Mouse (Mus musculus) liver, adult 2 months (tissue): ENCODE data around the gene Tcp11l2. TPM values are rescaled to one million over a fixed set of nuclear protein-coding genes. Genes with fewer than 3 reads are reported as not detected.

ENCODE experiments used
- DNase-seq: peaks from one replicate; pipeline ENCODE4 v3.0.0-alpha.2; 2011; ENCODE audit warnings: low read depth, low spot score; ENCODE audit errors: extremely low read depth
- H3K27ac ChIP-seq: fragments of 200-500 bp; replicated peaks from 2 replicates; pipeline ENCODE4 v1.5.1; 2012; ENCODE audit warnings: low read depth, mild to moderate bottlenecking, control low read depth, inconsistent platforms, low read length; ENCODE audit not compliant: insufficient read depth
- H3K27me3 ChIP-seq: fragments of 200-500 bp; 2 replicates; pipeline ENCODE4 v1.6.1; 2012; ENCODE audit warnings: mild to moderate bottlenecking, moderate library complexity, low read length, inconsistent platforms; ENCODE audit not compliant: control insufficient read depth, insufficient read depth
- H3K36me3 ChIP-seq: fragments of 200-500 bp; 2 replicates; pipeline ENCODE4 v1.6.1; 2012; ENCODE audit warnings: low read length, inconsistent platforms; ENCODE audit not compliant: control insufficient read depth, insufficient read depth
- H3K4me1 ChIP-seq: fragments of 200-500 bp; 2 replicates; pipeline ENCODE4 v1.6.1; 2011; ENCODE audit warnings: low read length; ENCODE audit not compliant: control insufficient read depth, insufficient read depth
- H3K4me3 ChIP-seq: fragments of 200-500 bp; 2 replicates; pipeline ENCODE4 v1.5.1; 2011; ENCODE audit warnings: low read depth, mild to moderate bottlenecking, control low read depth, low read length, moderate library complexity; ENCODE audit not compliant: insufficient read depth
- H3K79me2 ChIP-seq: fragments of 200-500 bp; 2 replicates; pipeline ENCODE4 v1.6.1; 2012; ENCODE audit warnings: inconsistent platforms, mild to moderate bottlenecking, low read length, moderate library complexity; ENCODE audit not compliant: control insufficient read depth, insufficient read depth
- H3K9ac ChIP-seq: fragments of 200-500 bp; 2 replicates; pipeline ENCODE4 v1.6.1; 2012; ENCODE audit warnings: low read depth, mild to moderate bottlenecking, control low read depth, inconsistent platforms, low read length
- CTCF ChIP-seq: fragments of 200-500 bp; IDR thresholded peaks from 2 replicates; pipeline ENCODE4 v1.5.1; 2011; ENCODE audit warnings: low read depth, low read length, control low read depth
- POLR2A ChIP-seq: fragments of 200-500 bp; IDR thresholded peaks from 2 replicates; pipeline ENCODE4 v1.6.1; 2011; ENCODE audit warnings: low read length, control low read depth; ENCODE audit not compliant: insufficient read depth; ENCODE audit errors: extremely low read depth
- WGBS: fragments of 180-500 bp; shearing (Covaris S2); methylation state at CpG from one replicate; pipeline ENCODE4 v1.1.7; 2018; 5-methylcytosine and 5-hydroxymethylcytosine counted together
- polyA plus RNA-seq: library from polyadenylated mRNA; depleted of rRNA; stranded (reverse); fragments of >200 nt; gene quantifications from 2 replicates; pipeline ENCODE4 v1.2.3, GENCODE M21; 2012
- total RNA-seq: library from RNA; depleted of rRNA; stranded (reverse); fragments of >200 nt; gene quantifications from 2 replicates; pipeline ENCODE4 v1.2.3, GENCODE M21; 2014

Tcp11l2 gene
- total and polyA plus RNA-seq, 2 experiments = 21.6 to 30.8 TPM

DNA sequence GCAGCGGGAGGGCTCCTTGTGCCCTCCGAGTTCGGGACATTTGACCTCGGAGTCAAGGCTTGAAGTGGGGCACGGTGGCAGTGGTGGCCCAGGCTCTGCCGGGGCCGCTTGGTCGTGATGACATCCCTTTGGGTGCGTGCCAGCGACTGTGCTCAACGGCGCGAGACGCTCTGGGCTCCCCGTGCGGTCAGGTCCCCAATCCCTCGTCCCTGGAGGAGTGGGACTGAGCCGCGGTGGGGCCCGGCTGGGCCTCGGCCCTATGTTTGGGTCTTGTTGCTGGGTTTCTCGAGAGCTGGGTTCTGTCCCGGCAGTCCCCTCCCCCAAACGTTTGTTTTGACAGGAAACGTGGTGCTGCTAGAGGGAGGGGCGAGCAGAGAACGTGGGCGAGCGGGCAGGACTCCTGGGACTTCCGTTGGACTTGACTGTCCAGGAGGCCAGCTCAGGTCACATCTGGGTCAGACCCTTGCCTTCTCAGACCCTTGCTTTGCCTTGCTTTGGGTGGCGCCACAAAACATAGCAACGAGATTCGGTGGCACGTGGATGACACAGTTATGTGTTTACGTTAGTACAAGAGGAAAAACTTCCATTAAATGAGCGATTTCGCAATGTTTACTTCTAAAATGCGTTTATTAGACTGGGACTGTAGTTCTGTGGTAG lies 773 bp downstream of the Tcp11l2 start:
- H3K27me3 ChIP-seq = no peaks in the 10 kb centered on the region
- H3K4me1 ChIP-seq = peaks cover 14% of the 10 kb centered on the region
- no peak for TF ChIP-seq POLR2A
- no peak for TF ChIP-seq CTCF
- no peaks in the 10 kb centered on the region for H3K36me3 ChIP-seq
- under 1% methylated on average over 38 of the region's 38 CpGs for WGBS
- peaks cover 27% of the 10 kb centered on the region for H3K79me2 ChIP-seq
- peak; percentile 83 for DNase-seq
- H3K9ac ChIP-seq = peak overlapping the region; percentile 85
- H3K27ac ChIP-seq = peak overlapping the region; percentile 94
- H3K4me3 ChIP-seq = peak overlapping the region; percentile 78

DNA sequence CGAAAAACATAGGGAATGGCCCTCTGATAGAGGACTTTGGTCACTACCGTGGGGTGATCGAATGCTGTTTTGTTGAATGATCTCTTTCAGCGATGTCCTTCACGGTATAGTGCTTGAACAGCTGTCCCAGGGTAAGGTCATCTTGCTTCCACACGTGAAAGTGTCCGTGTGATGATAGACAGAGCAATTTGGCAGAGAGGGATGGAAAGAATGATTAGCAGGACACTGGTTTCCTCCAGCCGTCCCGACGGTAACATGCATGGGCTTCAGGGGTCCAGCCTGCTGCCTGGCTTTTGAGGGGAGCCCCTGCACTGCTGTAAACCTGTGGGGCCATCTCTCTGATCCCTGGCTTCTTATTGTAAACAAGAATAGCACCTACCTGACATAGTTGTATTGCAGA lies 2.3 kb downstream of the Tcp11l2 start:
- WGBS = 51% methylated on average over 10 of the region's 10 CpGs
- TF ChIP-seq POLR2A (no peak), CTCF (no peak)
- Histone ChIP-seq H3K9ac (no peak overlapping the region), H3K4me1 (peaks cover 14% of the 10 kb centered on the region), H3K36me3 (no peaks in the 10 kb centered on the region), H3K79me2 (peaks cover 42% of the 10 kb centered on the region), H3K27ac (no peak overlapping the region), H3K27me3 (no peaks in the 10 kb centered on the region), H3K4me3 (no peak overlapping the region)
- no peak for DNase-seq

DNA sequence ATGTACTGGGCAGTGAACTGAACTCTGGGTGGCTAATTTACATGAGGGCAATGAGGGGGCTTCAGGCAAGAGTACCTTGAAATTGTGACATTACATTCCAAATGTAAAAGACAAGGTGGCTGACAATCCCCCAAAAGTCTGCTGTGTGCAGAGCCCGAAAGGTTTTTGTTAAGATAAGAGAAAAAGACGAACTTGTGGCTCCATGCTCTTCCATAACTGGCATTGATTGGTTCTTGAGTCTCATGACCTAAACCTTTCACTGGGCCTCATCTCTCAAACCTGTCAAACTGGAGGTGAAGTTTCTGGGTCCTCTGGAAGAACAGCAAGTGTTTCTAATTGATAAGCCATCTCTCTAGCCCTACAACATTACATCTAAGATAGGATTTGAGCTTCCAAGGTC lies 3.1 kb downstream of the Tcp11l2 start:
- Histone ChIP-seq H3K27me3 (no peaks in the 10 kb centered on the region), H3K4me3 (no peak overlapping the region), H3K36me3 (no peaks in the 10 kb centered on the region), H3K4me1 (peaks cover 14% of the 10 kb centered on the region), H3K27ac (no peak overlapping the region), H3K9ac (no peak overlapping the region), H3K79me2 (peaks cover 42% of the 10 kb centered on the region)
- no peak for DNase-seq
- no peak for TF ChIP-seq POLR2A
- 81% methylated on average over 2 of the region's 2 CpGs for WGBS

- Histone ChIP-seq H3K4me3 (no peak overlapping the region), H3K4me1 (peaks cover 12% of the 10 kb centered on the region), H3K27ac (no peak overlapping the region), H3K27me3 (no peaks in the 10 kb centered on the region), H3K79me2 (peaks cover 42% of the 10 kb centered on the region), H3K36me3 (peaks cover 12% of the 10 kb centered on the region), H3K9ac (no peak overlapping the region)
- no peak for DNase-seq
- TF ChIP-seq CTCF (no peak), POLR2A (no peak)
- WGBS = 67% methylated on average over 8 of the region's 8 CpGs
Observed at GRCm38 (mm10) chr10:84581191-84581590, 4.8 kb downstream of the Tcp11l2 start.

DNA sequence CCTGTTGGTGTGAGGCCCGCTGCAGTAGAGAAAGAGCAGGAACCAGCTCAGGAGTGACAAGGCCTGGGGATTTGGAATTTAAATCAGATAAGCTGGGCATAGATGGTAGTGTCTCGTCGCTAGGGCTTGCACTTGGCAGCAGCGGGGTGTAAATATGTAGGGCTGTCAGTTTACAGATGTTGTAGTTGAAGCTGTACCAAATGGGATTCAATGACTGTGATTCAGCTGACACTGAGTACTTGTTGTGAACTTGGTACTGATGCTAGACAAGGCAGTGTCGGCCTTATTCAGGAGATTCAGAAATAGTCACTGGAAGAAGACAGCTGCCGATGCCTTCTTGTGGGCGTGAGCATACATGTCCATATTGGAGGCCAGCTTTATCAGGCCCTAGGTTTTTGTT lies 5.8 kb downstream of the Tcp11l2 start:
- TF ChIP-seq POLR2A = no peak
- no peak overlapping the region for H3K4me3 ChIP-seq
- 80% methylated on average over 7 of the region's 7 CpGs for WGBS
- peaks cover 17% of the 10 kb centered on the region for H3K36me3 ChIP-seq
- no peak overlapping the region for H3K27ac ChIP-seq
- H3K4me1 ChIP-seq = peaks cover 12% of the 10 kb centered on the region
- peaks cover 42% of the 10 kb centered on the region for H3K79me2 ChIP-seq
- no peak for DNase-seq
- no peaks in the 10 kb centered on the region for H3K27me3 ChIP-seq
- no peak overlapping the region for H3K9ac ChIP-seq

DNA sequence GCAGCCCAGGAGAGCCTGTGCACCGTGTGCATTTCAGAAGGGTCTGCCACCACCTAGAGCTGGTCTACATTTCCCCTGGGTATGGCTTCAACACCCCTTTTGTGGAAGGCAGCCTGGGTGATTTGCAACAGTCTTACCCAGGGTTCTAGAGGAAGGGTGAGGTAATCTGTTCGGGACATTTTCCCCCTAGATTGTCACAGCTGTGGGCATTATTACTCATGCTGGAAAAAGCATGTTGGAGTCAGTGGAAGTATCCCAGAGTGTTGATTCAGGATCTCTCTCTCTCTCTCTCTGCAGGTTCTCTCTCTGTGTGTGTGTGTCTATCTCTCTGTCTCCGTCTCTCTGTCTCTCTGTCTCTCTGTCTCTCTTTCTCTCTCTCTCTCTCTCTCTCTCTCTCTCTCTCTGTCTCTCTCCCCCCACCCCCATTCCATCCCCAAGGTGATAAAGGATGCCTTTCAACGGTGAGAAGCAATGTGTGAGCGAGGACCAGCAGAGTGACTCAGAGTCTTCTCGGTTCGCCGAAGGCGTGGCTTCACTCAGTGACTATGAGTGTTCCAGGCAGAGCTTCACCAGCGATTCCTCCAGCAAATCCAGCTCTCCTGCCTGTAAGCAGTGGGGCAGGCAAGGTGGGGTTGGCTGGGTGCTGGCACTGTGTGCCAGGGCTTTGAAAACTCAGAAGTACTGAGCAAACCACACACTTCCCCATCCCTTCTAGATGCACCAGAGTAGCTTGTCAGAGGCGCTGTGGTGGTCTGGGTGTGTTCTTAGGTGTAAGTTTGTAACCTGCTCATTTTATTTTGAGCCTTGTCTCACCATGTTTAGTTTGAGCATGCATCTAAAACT lies 8.2 kb downstream of the Tcp11l2 start:
- 0 out of 2 replicates have a peak overlapping the region, but pooled peaks have one; percentile 2 for H3K27ac ChIP-seq
- 72% methylated on average over 11 of the region's 11 CpGs for WGBS
- no peak overlapping the region for H3K4me3 ChIP-seq
- TF ChIP-seq CTCF = no peak
- no peak for TF ChIP-seq POLR2A
- peaks cover 36% of the 10 kb centered on the region for H3K36me3 ChIP-seq
- no peak overlapping the region for H3K9ac ChIP-seq
- H3K79me2 ChIP-seq = peaks cover 26% of the 10 kb centered on the region
- no peaks in the 10 kb centered on the region for H3K27me3 ChIP-seq
- no peak for DNase-seq
- H3K4me1 ChIP-seq = no peaks in the 10 kb centered on the region; the same call in 1 of the 2 replicates
